Mouse (Mus musculus) CH12.LX (cell line): ENCODE measurements around the gene Zc3h4.

Experiments
- CTCF ChIP-seq, 2 experiments: IDR thresholded peaks in 1 of 2; conservative IDR thresholded peaks in 1 of 2; 2 replicates each; pipeline ENCODE4 v1.5.1; 2011 to 2012; ENCODE audit warnings: low read depth in 2 of 2, low read length in 2 of 2, improper control_type of control experiment in 1 of 2, inconsistent platforms in 1 of 2, mild to moderate bottlenecking in 1 of 2, moderate library complexity in 1 of 2
- EP300 ChIP-seq: IDR thresholded peaks from 2 replicates; pipeline ENCODE4 v1.6.1; 2011; ENCODE audit warnings: low read length, improper control_type of control experiment
- MAX ChIP-seq: IDR thresholded peaks from 2 replicates; pipeline ENCODE4 v1.6.1; 2011; ENCODE audit warnings: low read length, improper control_type of control experiment
- MEF2A ChIP-seq: IDR thresholded peaks from 2 replicates; pipeline ENCODE4 v1.6.1; 2014; ENCODE audit warnings: low read depth, mild to moderate bottlenecking, inconsistent platforms, low read length, improper control_type of control experiment, borderline replicate concordance
- NRF1 ChIP-seq: IDR thresholded peaks from 2 replicates; pipeline ENCODE4 v1.6.1; 2014; ENCODE audit warnings: low read depth, mild to moderate bottlenecking, inconsistent platforms, low read length, improper control_type of control experiment, moderate library complexity
- POLR2A ChIP-seq: IDR thresholded peaks from 2 replicates; pipeline ENCODE4 v1.6.1; 2011; ENCODE audit warnings: low read depth, mild to moderate bottlenecking, improper control_type of control experiment, low read length
- UBTF ChIP-seq: IDR thresholded peaks from 2 replicates; pipeline ENCODE4 v1.6.1; 2012; ENCODE audit warnings: low read depth, mild to moderate bottlenecking, inconsistent platforms, low read length, improper control_type of control experiment, moderate library complexity

DNA sequence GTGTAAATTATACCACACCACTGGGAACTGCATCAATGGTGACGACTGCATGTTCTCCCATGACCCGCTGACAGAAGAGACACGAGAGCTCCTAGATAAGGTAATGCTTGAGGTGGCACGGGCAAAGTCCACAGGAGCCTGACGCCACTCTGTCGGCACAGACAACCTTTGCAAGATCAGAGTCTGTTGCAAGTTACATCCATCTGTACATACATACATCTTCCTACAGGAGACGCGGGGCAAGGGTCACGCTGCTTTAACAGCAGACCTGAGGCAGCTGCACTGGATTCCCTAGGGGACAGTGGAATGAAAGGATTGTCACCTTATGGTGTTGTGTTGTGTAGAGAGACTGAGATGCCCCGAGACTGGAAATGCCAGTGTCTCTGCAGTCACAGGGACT, 25.0 kb downstream of the Zc3h4 start:
- TF ChIP-seq EP300 (no peak), POLR2A (no peak; the same call in 1 of the 2 replicates), UBTF (no peak), NRF1 (no peak), MEF2A (no peak), CTCF (conservative IDR thresholded peaks at IDR 0.05 in 1 of 2, IDR thresholded peaks at IDR 0.05 in 1 of 2; ENCODE audit: low read depth in 2 of 2, low read length in 2 of 2) (no peak; a peak in 1 of 4 replicates), MAX (no peak)
